Mouse (Mus musculus): ENCODE data around the gene Ephx1. TPM values are rescaled to one million over a fixed set of nuclear protein-coding genes. Genes with fewer than 3 reads are reported as not detected.
"Not testable (repeated sequence)": the region's sequence is repeated elsewhere in the genome, so short reads cannot be mapped to it uniquely, and the experiment has no call there.

The Ephx1 gene
- total RNA-seq, 2 experiments from 2014 or later = 3.3 to 6.1 TPM

GRCm38 (mm10) chr1:180943032-180943644 is 77.6 kb downstream of the Ephx1 start:
- no peak for ATAC-seq (replicated peaks; ENCODE audit: low FRiP score, poor library complexity, severe bottlenecking)

DNA sequence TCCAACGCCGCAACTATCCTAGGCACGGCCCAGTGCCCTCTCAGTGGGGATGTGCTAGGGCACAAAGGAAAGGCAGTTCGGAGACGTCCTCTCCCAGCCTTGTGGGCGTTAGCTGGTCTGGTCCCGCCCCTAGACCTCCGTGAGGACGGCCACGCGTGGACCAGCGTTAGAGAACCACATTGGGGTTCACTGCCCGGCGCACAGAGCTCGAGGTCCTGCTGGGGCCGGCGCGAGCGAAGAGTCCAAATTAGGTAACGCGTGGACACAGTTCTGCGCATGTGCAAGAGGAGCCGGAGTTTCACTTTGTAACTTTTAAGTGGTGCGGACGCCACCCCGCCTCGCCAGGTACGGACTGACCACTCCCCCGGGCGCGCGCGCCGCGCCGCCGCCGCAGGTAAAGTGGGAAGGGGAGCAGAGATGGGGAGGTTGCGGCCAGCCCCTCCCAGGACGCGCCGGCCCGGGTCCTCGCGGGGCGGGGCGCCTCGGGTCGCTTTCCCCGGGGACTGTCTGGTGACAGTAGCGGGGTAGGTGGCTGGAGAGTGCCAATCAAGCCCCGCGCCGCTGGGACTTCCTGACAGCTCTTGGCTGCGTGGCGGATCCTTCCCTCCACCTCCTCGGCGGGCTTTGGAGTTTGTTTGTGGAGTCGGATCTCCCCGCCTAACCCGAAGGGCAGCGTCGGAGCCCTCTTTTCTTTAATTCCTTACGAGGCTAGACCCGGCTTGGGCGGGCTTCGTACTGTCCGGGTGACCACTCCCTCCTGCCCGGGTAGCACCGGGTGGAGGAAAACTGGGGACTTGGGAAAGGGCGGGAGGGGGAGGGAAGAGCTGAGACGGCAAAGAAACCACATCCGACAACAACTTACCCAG is 78.3 kb downstream of the Ephx1 start, which contains the start of gene Tmem63a:
Gene Tmem63a, plus strand, starts transcription at position 179 of the 866 bp plus-strand sequence.
- peak; percentile 62 for ATAC-seq (replicated peaks; ENCODE audit: low FRiP score, poor library complexity, severe bottlenecking)

GRCm38 (mm10) chr1:180941726-180942125 is 79.0 kb downstream of the Ephx1 start:
- peak; percentile 35 for ATAC-seq (replicated peaks; ENCODE audit: low FRiP score, poor library complexity, severe bottlenecking)

GRCm38 (mm10) chr1:180940776-180941460 is 79.8 kb downstream of the Ephx1 start:
- no peak for ATAC-seq (replicated peaks; ENCODE audit: low FRiP score, poor library complexity, severe bottlenecking)

- ATAC-seq (replicated peaks; ENCODE audit: low FRiP score, poor library complexity, severe bottlenecking) = not testable (repeated sequence)
These were observed 81.9 kb downstream of the Ephx1 start for GRCm38 (mm10) chr1:180938781-180939180.

- not testable (repeated sequence) for ATAC-seq (replicated peaks; ENCODE audit: low FRiP score, poor library complexity, severe bottlenecking)
These were observed 83.1 kb downstream of the Ephx1 start for GRCm38 (mm10) chr1:180937631-180938030.

GRCm38 (mm10) chr1:180936610-180937398 is 83.9 kb downstream of the Ephx1 start:
- ATAC-seq (replicated peaks; ENCODE audit: low FRiP score, poor library complexity, severe bottlenecking) = peak; percentile 91

DNA sequence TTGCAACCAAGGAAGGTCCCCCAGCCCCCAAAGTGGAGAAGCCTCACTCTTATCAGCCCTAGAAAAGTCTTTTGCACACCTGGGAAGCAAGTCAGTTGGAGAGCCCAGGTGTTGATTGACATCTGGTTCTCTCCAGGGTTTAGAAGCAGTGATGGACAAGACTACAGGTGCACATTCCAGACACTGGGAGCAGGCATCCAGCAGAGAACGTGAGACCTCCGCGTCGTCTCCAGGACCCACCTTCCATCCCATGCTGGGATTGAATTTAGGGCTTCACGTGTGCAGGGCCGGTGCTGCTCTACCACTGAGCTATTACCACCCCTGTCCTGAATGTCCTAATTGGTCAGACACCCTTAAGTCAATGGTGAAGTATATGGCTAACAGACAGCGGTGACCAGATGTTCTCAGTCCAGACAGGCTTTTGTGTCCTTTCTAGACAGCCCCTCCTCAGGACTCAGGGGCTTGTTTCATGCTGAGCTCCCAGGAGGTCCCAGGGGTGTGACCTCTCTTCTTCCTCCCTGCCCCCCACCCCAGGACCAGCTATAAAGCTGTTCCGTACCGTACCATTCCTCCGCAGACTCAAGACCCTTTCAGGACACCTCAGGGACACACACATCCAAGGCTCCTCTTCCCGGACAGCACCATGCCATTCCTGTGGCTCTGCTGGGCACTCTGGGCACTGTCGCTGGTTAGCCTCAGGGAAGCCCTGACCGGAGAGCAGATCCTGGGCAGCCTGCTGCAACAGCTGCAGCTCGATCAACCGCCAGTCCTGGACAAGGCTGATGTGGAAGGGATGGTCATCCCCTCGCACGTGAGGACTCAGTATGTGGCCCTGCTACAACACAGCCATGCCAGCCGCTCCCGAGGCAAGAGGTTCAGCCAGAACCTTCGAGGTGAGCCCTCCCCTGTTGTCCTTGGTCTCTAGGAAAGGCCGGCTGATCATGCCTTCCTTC is 86.0 kb downstream of the Ephx1 start, which contains the start of gene Lefty1:
Gene Lefty1, plus strand, starts transcription at position 556 of the 953 bp plus-strand sequence.
- no peak for ATAC-seq (replicated peaks; ENCODE audit: low FRiP score, poor library complexity, severe bottlenecking)

GRCm38 (mm10) chr1:180933659-180934058 is 87.0 kb downstream of the Ephx1 start:
- ATAC-seq (replicated peaks; ENCODE audit: low FRiP score, poor library complexity, severe bottlenecking) = no peak

DNA sequence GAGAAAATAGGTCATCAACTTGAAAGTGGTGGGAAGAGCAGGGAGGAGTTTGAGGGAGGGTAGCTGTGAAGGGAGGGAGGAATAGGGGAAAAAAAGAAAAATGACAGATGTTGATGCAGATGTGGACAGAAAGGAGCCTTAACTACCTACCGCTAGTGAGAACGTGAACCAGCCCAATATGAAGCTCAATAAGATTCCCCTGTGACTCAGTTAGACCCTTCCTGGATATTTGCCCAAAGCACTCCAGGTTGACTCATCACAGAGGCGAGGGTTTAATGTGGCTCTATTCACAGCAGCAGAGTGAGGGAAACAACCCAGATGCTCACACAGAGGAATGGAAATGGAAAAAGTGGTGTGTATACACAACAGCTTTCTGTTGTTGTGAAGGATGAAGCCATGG is 89.6 kb downstream of the Ephx1 start:
- ATAC-seq (replicated peaks; ENCODE audit: low FRiP score, poor library complexity, severe bottlenecking) = no peak

DNA sequence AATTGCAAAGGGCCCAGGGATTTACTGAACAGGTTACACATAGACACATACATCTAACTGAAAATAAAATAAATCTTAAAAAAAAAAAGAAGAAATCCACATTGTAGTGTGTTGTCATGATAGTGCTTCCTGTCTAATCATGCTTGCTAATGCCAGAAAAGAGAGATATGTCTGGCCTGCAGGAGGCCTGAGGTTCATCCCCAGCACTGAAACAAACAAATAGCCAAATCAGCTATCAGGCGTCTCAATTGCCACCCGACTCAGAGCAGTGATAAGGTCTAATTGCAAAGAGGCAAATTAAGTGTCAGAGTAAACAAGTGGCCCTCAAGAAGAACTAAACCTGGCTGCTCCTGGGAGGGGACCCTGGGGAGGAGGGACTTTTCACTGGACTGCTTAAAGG is 91.1 kb downstream of the Ephx1 start:
- no peak for ATAC-seq (replicated peaks; ENCODE audit: low FRiP score, poor library complexity, severe bottlenecking)

DNA sequence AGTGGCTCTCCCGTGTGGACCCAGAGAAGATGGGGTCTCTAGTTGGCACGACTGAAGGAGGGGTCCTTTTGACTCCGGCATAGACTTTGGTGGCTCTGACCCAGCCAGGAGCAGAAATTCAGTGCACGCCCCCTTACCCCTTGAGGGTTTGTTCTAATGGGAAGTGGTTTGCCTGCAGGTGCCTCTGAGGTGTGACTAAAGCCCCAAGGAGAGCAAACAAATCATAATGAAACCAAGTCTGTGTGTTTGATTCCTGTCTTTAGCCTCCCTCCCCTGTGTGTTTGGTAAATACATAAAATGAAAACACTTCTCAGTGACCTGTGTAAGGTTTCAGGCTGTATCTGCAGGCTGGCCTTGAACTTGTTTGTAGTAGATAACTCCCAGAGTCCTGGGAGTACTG is 94.4 kb downstream of the Ephx1 start:
- no peak for ATAC-seq (replicated peaks; ENCODE audit: low FRiP score, poor library complexity, severe bottlenecking)

Other genes with a start within 250 kb of the Ephx1 start
- gene H3f3a, start 207.0 kb downstream of the Ephx1 start, total RNA-seq (2015; ENCODE audit: low replicate concordance) = 966 and 1,002 TPM in 2 replicates
- gene H3f3a, start 207.0 kb downstream of the Ephx1 start, total RNA-seq (2017; ENCODE audit: low replicate concordance) = 1,471 and 1,473 TPM in 2 replicates
- 17.3 and 29.4 TPM in 2 replicates for gene Sde2, start 169.8 kb downstream of the Ephx1 start, total RNA-seq (2015; ENCODE audit: low replicate concordance)
- 34.7 and 53.5 TPM in 2 replicates for gene Sde2, start 169.8 kb downstream of the Ephx1 start, total RNA-seq (2017; ENCODE audit: low replicate concordance)
- gene Lefty2, start 127.8 kb downstream of the Ephx1 start, total RNA-seq (2015; ENCODE audit: low replicate concordance) = not detected in 2 replicates
- gene Lefty2, start 127.8 kb downstream of the Ephx1 start, total RNA-seq (2017; ENCODE audit: low replicate concordance) = not detected in 2 replicates
- gene Pycr2, start 116.6 kb downstream of the Ephx1 start, total RNA-seq (2015; ENCODE audit: low replicate concordance) = 9.0 and 9.8 TPM in 2 replicates
- gene Pycr2, start 116.6 kb downstream of the Ephx1 start, total RNA-seq (2017; ENCODE audit: low replicate concordance) = 5.8 and 7.0 TPM in 2 replicates
- not detected in 2 replicates for gene Lefty1, start 85.9 kb downstream of the Ephx1 start, total RNA-seq (2015; ENCODE audit: low replicate concordance)
- not detected in 2 replicates for gene Lefty1, start 85.9 kb downstream of the Ephx1 start, total RNA-seq (2017; ENCODE audit: low replicate concordance)
- 8.5 and 13.8 TPM in 2 replicates for gene Tmem63a, start 78.6 kb downstream of the Ephx1 start, total RNA-seq (2015; ENCODE audit: low replicate concordance)
- 6.6 and 13.1 TPM in 2 replicates for gene Tmem63a, start 78.6 kb downstream of the Ephx1 start, total RNA-seq (2017; ENCODE audit: low replicate concordance)
- gene 9130409I23Rik, start 30.3 kb upstream of the Ephx1 start, total RNA-seq (2015; ENCODE audit: low replicate concordance) = not detected in 2 replicates
- gene 9130409I23Rik, start 30.3 kb upstream of the Ephx1 start, total RNA-seq (2017; ENCODE audit: low replicate concordance) = not detected in 2 replicates
- 6.5 and 12.7 TPM in 2 replicates for gene Nvl, start 123.3 kb upstream of the Ephx1 start, total RNA-seq (2015; ENCODE audit: low replicate concordance)
- 10.1 and 11.4 TPM in 2 replicates for gene Nvl, start 123.3 kb upstream of the Ephx1 start, total RNA-seq (2017; ENCODE audit: low replicate concordance)
- gene Cnih4, start 123.8 kb upstream of the Ephx1 start, total RNA-seq (2015; ENCODE audit: low replicate concordance) = 21.5 and 49.3 TPM in 2 replicates
- 13.2 and 39.6 TPM in 2 replicates for gene Cnih4, start 123.8 kb upstream of the Ephx1 start, total RNA-seq (2017; ENCODE audit: low replicate concordance)
- 871 and 922 TPM in 2 replicates for gene Wdr26, start 191.1 kb upstream of the Ephx1 start, total RNA-seq (2015; ENCODE audit: low replicate concordance)
- gene Wdr26, start 191.1 kb upstream of the Ephx1 start, total RNA-seq (2017; ENCODE audit: low replicate concordance) = 1,326 and 1,581 TPM in 2 replicates